Mouse (Mus musculus): Measurements from ENCODE around the gene Dpy30.
A peak's percentile ranks its signal among the peaks of the same experiment; 100 is the strongest.
"Not testable (repeated sequence)": the region's sequence is repeated elsewhere in the genome, so short reads cannot be mapped to it uniquely, and the experiment has no call there.

Gene Dpy30

GRCm38 (mm10) chr17:74323844-74324243 lies at the start of gene Dpy30:
Gene Dpy30, minus strand, starts transcription at chr17:74323944.
- DNase-seq, result no peak

- DNase-seq, result no peak
Observed at GRCm38 (mm10) chr17:74363592-74363991, 39.8 kb upstream of the Dpy30 start.

- DNase-seq, result no peak
Observed at GRCm38 (mm10) chr17:74341151-74341550, 17.4 kb upstream of the Dpy30 start.

GRCm38 (mm10) chr17:74338937-74339804 lies 15.4 kb upstream of the Dpy30 start, which contains the start of gene Spast:
Gene Spast, plus strand, starts transcription at chr17:74338987.
- DNase-seq, result peak; percentile 79 to 87

GRCm38 (mm10) chr17:74338225-74338931 lies 14.6 kb upstream of the Dpy30 start:
- DNase-seq, result peak; percentile 96 to 98

- no peak for DNase-seq
Observed at GRCm38 (mm10) chr17:74331049-74331676, 7.4 kb upstream of the Dpy30 start.

- DNase-seq, result peak; percentile 76 to 78
Observed at GRCm38 (mm10) chr17:74328146-74328545, 4.4 kb upstream of the Dpy30 start.

- DNase-seq, result not testable (repeated sequence)
Observed at GRCm38 (mm10) chr17:74327195-74327594, 3.5 kb upstream of the Dpy30 start.

GRCm38 (mm10) chr17:74322400-74323054 lies 1.2 kb downstream of the Dpy30 start:
- peak in 1 of 2 experiments; percentile 16 for DNase-seq

- no peak for DNase-seq
Observed at GRCm38 (mm10) chr17:74318721-74319120, 5.0 kb downstream of the Dpy30 start.

GRCm38 (mm10) chr17:74316309-74316863 lies 7.4 kb downstream of the Dpy30 start:
- peak; percentile 88 to 94 for DNase-seq

GRCm38 (mm10) chr17:74315445-74316308 lies 8.1 kb downstream of the Dpy30 start:
- DNase-seq, result no peak

GRCm38 (mm10) chr17:74306021-74306420 lies 17.7 kb downstream of the Dpy30 start:
- no peak for DNase-seq

- no peak for DNase-seq
Observed at GRCm38 (mm10) chr17:74305616-74306015, 18.1 kb downstream of the Dpy30 start.

- DNase-seq, result no peak
Observed at GRCm38 (mm10) chr17:74304060-74304459, 19.7 kb downstream of the Dpy30 start.

GRCm38 (mm10) chr17:74300089-74300488 lies 23.7 kb downstream of the Dpy30 start:
- DNase-seq, result no peak

- DNase-seq, result not testable (repeated sequence)
Observed at GRCm38 (mm10) chr17:74296991-74297390, 26.8 kb downstream of the Dpy30 start.

- DNase-seq, result peak; percentile 36 to 54
Observed at GRCm38 (mm10) chr17:74296076-74296823, 27.5 kb downstream of the Dpy30 start.

GRCm38 (mm10) chr17:74295026-74295970 lies 28.4 kb downstream of the Dpy30 start, which contains the start of gene Memo1:
Gene Memo1, minus strand, starts transcription at chr17:74295521.
- DNase-seq, result peak; percentile 86 to 92
